Mouse (Mus musculus) limb, embryonic 12.5 days (tissue): ENCODE measurements around the gene Kcnip3. TPM values are rescaled to one million over a fixed set of nuclear protein-coding genes. Genes with fewer than 3 reads are reported as not detected.

Source experiments
- ATAC-seq: fragments of 200-750 bp; cut with Nextera tagmentation; 2 replicates; pipeline ENCODE4 v1.8.0; 2017; ENCODE audit warnings: low read depth, moderate TSS enrichment; ENCODE audit not compliant: insufficient number of reproducible peaks, insufficient read depth, low FRiP score, low TSS enrichment
- H3K27ac ChIP-seq: fragments of 300-500 bp; sonication (generic); 2 replicates; pipeline ENCODE4 v1.5.1; 2016; ENCODE audit warnings: mild to moderate bottlenecking, moderate library complexity
- H3K27me3 ChIP-seq: fragments of 300-500 bp; sonication (generic); 2 replicates; pipeline ENCODE4 v1.6.1; 2016; ENCODE audit warnings: mild to moderate bottlenecking, moderate library complexity
- H3K36me3 ChIP-seq: fragments of 300-500 bp; sonication (generic); 2 replicates; pipeline ENCODE4 v1.6.1; 2016; ENCODE audit warnings: mild to moderate bottlenecking, moderate library complexity
- H3K4me1 ChIP-seq: fragments of 300-500 bp; sonication (generic); replicated peaks from 2 replicates; pipeline ENCODE4 v1.6.1; 2016
- H3K4me2 ChIP-seq: fragments of 300-500 bp; sonication (generic); 2 replicates; pipeline ENCODE4 v1.6.1; 2016; ENCODE audit warnings: mild to moderate bottlenecking, moderate library complexity
- H3K4me3 ChIP-seq: fragments of 300-500 bp; sonication (generic); replicated peaks from 2 replicates; pipeline ENCODE4 v1.5.1; 2016; ENCODE audit warnings: mild to moderate bottlenecking
- H3K9ac ChIP-seq: fragments of 300-500 bp; sonication (generic); replicated peaks from 2 replicates; pipeline ENCODE4 v1.6.1; 2016; ENCODE audit warnings: mild to moderate bottlenecking, moderate library complexity
- H3K9me3 ChIP-seq: fragments of 300-500 bp; sonication (generic); 2 replicates; pipeline ENCODE4 v1.6.1; 2016; ENCODE audit warnings: mild to moderate bottlenecking, moderate library complexity
- WGBS: fragments of 180-500 bp; shearing (Covaris S2); methylation state at CpG from one replicate; pipeline ENCODE4 v1.1.7; 2016; 5-methylcytosine and 5-hydroxymethylcytosine counted together
- polyA plus RNA-seq: library from polyadenylated mRNA; unstranded; fragments of >200 nt; fragmentation: Nextera tagmentation; extraction: Ambion mirVana; gene quantifications from 2 replicates; pipeline ENCODE4 v1.2.1, GENCODE M21; 2016

Gene Kcnip3
- polyA plus RNA-seq, 1 experiment from 2014 or later, result 1.0 TPM

GRCm38 (mm10) chr2:127435554-127435953 lies 86.3 kb downstream of the Kcnip3 start:
- Histone ChIP-seq H3K4me2 (no peak overlapping the region), H3K27ac (no peak overlapping the region), H3K27me3 (no peaks in the 10 kb centered on the region), H3K4me3 (no peak overlapping the region), H3K36me3 (peaks cover 46% of the 10 kb centered on the region), H3K9ac (no peak overlapping the region), H3K4me1 (no peaks in the 10 kb centered on the region), H3K9me3 (no peaks in the 10 kb centered on the region)
- ATAC-seq, result no peak
- WGBS, result 94% methylated on average over 2 of the region's 2 CpGs

GRCm38 (mm10) chr2:127435135-127435534 lies 86.8 kb downstream of the Kcnip3 start:
- no peak for ATAC-seq
- Histone ChIP-seq H3K4me2 (no peak overlapping the region), H3K9me3 (no peaks in the 10 kb centered on the region), H3K27ac (no peak overlapping the region), H3K9ac (no peak overlapping the region), H3K27me3 (no peaks in the 10 kb centered on the region), H3K4me1 (no peaks in the 10 kb centered on the region), H3K36me3 (peaks cover 46% of the 10 kb centered on the region), H3K4me3 (no peak overlapping the region)
- 39% methylated on average over 2 of the region's 2 CpGs for WGBS

- Histone ChIP-seq H3K9me3 (no peaks in the 10 kb centered on the region), H3K27me3 (no peaks in the 10 kb centered on the region), H3K27ac (no peak overlapping the region), H3K4me3 (no peak overlapping the region), H3K36me3 (peaks cover 45% of the 10 kb centered on the region), H3K4me2 (no peak overlapping the region), H3K9ac (no peak overlapping the region), H3K4me1 (no peaks in the 10 kb centered on the region)
- WGBS, result 74% methylated on average over 9 of the region's 9 CpGs
- ATAC-seq, result no peak
Observed at GRCm38 (mm10) chr2:127433487-127434295, 88.2 kb downstream of the Kcnip3 start.

GRCm38 (mm10) chr2:127430238-127430637 lies 91.7 kb downstream of the Kcnip3 start:
- Histone ChIP-seq H3K27ac (no peak overlapping the region), H3K4me2 (no peak overlapping the region), H3K4me3 (no peak overlapping the region), H3K36me3 (peaks cover 18% of the 10 kb centered on the region), H3K27me3 (no peaks in the 10 kb centered on the region), H3K9me3 (no peaks in the 10 kb centered on the region), H3K4me1 (no peaks in the 10 kb centered on the region), H3K9ac (no peak overlapping the region)
- no peak for ATAC-seq
- 21% methylated on average over 3 of the region's 3 CpGs for WGBS

- no peak within 1 kb of the TSS for H3K4me2 ChIP-seq
- H3K27ac ChIP-seq, result no peak within 1 kb of the TSS
- no peaks in the 10 kb centered on the region for H3K36me3 ChIP-seq
- ATAC-seq, result no peak
- no peak within 1 kb of the TSS for H3K9ac ChIP-seq
- WGBS, result 87% methylated on average over 17 of the region's 17 CpGs
- H3K9me3 ChIP-seq, result no peaks in the 10 kb centered on the region
- H3K4me1 ChIP-seq, result no peaks in the 10 kb centered on the region
- H3K27me3 ChIP-seq, result no peaks in the 10 kb centered on the region
- H3K4me3 ChIP-seq, result no peak within 1 kb of the TSS
Observed at GRCm38 (mm10) chr2:127424977-127425376, 96.9 kb downstream of the Kcnip3 start, which contains the start of gene Gpat2. Gene Gpat2 (plus strand): TSS chr2:127425199.

- whole genome bisulfite sequencing, result 63% methylated on average over 10 of the region's 10 CpGs
- Histone ChIP-seq H3K9me3 (no peaks in the 10 kb centered on the region), H3K9ac (no peak overlapping the region), H3K4me2 (no peak overlapping the region), H3K27ac (no peak overlapping the region), H3K27me3 (no peaks in the 10 kb centered on the region), H3K4me1 (no peaks in the 10 kb centered on the region; the same call in 1 of the 2 replicates), H3K4me3 (no peak overlapping the region), H3K36me3 (no peaks in the 10 kb centered on the region)
- ATAC-seq, result no peak
Observed at GRCm38 (mm10) chr2:127418266-127418970, 103.5 kb downstream of the Kcnip3 start.

GRCm38 (mm10) chr2:127416706-127417105 lies 105.2 kb downstream of the Kcnip3 start:
- Histone ChIP-seq H3K9me3 (no peaks in the 10 kb centered on the region), H3K36me3 (no peaks in the 10 kb centered on the region), H3K27me3 (no peaks in the 10 kb centered on the region), H3K4me3 (no peak overlapping the region), H3K4me2 (no peak overlapping the region), H3K4me1 (no peaks in the 10 kb centered on the region; the same call in 1 of the 2 replicates), H3K27ac (no peak overlapping the region), H3K9ac (no peak overlapping the region)
- no peak for ATAC-seq
- 47% methylated on average over 3 of the region's 3 CpGs for WGBS

- 73% methylated on average over 10 of the region's 10 CpGs for WGBS
- no peak overlapping the region for H3K4me3 ChIP-seq
- H3K9me3 ChIP-seq, result no peaks in the 10 kb centered on the region
- ATAC-seq, result no peak
- H3K4me1 ChIP-seq, result no peaks in the 10 kb centered on the region; the same call in 1 of the 2 replicates
- no peaks in the 10 kb centered on the region for H3K36me3 ChIP-seq
- no peak overlapping the region for H3K27ac ChIP-seq
- H3K9ac ChIP-seq, result no peak overlapping the region
- no peaks in the 10 kb centered on the region for H3K27me3 ChIP-seq
- H3K4me2 ChIP-seq, result no peak overlapping the region
Observed at GRCm38 (mm10) chr2:127415806-127416205, 106.1 kb downstream of the Kcnip3 start.

- WGBS, result 77% methylated on average over 6 of the region's 6 CpGs
- Histone ChIP-seq H3K36me3 (no peaks in the 10 kb centered on the region), H3K27ac (no peak overlapping the region), H3K4me2 (no peak overlapping the region), H3K27me3 (no peaks in the 10 kb centered on the region; the same call in 1 of the 2 replicates), H3K4me1 (no peaks in the 10 kb centered on the region), H3K9me3 (no peaks in the 10 kb centered on the region), H3K4me3 (no peak overlapping the region), H3K9ac (no peak overlapping the region)
- ATAC-seq, result no peak
Observed at GRCm38 (mm10) chr2:127411126-127411525, 110.8 kb downstream of the Kcnip3 start.
